Mouse (Mus musculus) limb, embryonic 11.5 days (tissue): ENCODE measurements at regions not wholly inside any gene's neighbourhood (a gene's known extent, or its start where the extent isn't known, plus 50 kb on each side); places are given as distances from the start of the nearest gene placed in this dataset.

Source experiments
- ATAC-seq: fragments of 200-750 bp; cut with Nextera tagmentation; 2 replicates; pipeline ENCODE4 v1.8.0; 2017; ENCODE audit warnings: low read depth; ENCODE audit not compliant: insufficient number of reproducible peaks, low FRiP score, low TSS enrichment
- DNase-seq: peaks from one replicate; pipeline ENCODE4 v3.0.0-alpha.2; 2015; ENCODE audit warnings: low spot score
- H3K27ac ChIP-seq: fragments of 300-500 bp; sonication (generic); replicated peaks from 2 replicates; pipeline ENCODE4 v1.5.1; 2014; ENCODE audit warnings: low read depth, mild to moderate bottlenecking, low read length
- H3K27me3 ChIP-seq: fragments of 300-500 bp; sonication (generic); 2 replicates; pipeline ENCODE4 v1.6.1; 2014; ENCODE audit warnings: mild to moderate bottlenecking, low read length, mixed read lengths; ENCODE audit not compliant: control insufficient read depth, insufficient read depth
- H3K36me3 ChIP-seq: fragments of 300-500 bp; sonication (generic); 2 replicates; pipeline ENCODE4 v1.6.1; 2014; ENCODE audit warnings: mild to moderate bottlenecking, low read length, moderate library complexity, mixed read lengths; ENCODE audit not compliant: control insufficient read depth, insufficient read depth
- H3K4me1 ChIP-seq: fragments of 300-500 bp; sonication (generic); 2 replicates; pipeline ENCODE4 v1.6.1; 2014; ENCODE audit warnings: low read length, mixed read lengths; ENCODE audit not compliant: control insufficient read depth, insufficient read depth
- H3K4me2 ChIP-seq: fragments of 300-500 bp; sonication (generic); 2 replicates; pipeline ENCODE4 v1.6.1; 2014; ENCODE audit warnings: low read depth, mild to moderate bottlenecking, moderate library complexity; ENCODE audit not compliant: severe bottlenecking
- H3K4me3 ChIP-seq: fragments of 300-500 bp; sonication (generic); 2 replicates; pipeline ENCODE4 v1.5.1; 2014; ENCODE audit warnings: low read depth, low read length
- H3K9ac ChIP-seq: fragments of 300-500 bp; sonication (generic); 2 replicates; pipeline ENCODE4 v1.6.1; 2014; ENCODE audit warnings: mild to moderate bottlenecking, low read length
- H3K9me3 ChIP-seq: fragments of 300-500 bp; sonication (generic); 2 replicates; pipeline ENCODE4 v1.6.1; 2016; ENCODE audit warnings: low read length; ENCODE audit not compliant: control insufficient read depth
- WGBS: fragments of 180-500 bp; shearing (Covaris S2); extraction: QIAGEN DNeasy Blood & Tissue Kit; methylation state at CpG from one replicate; pipeline ENCODE4 v1.1.7; 2014; 5-methylcytosine and 5-hydroxymethylcytosine counted together

- Histone ChIP-seq H3K4me3 (no peak overlapping the region), H3K9me3 (no peaks in the 10 kb centered on the region), H3K27me3 (no peaks in the 10 kb centered on the region), H3K9ac (no peak overlapping the region), H3K27ac (no peak overlapping the region), H3K36me3 (no peaks in the 10 kb centered on the region), H3K4me2 (no peak overlapping the region), H3K4me1 (no peaks in the 10 kb centered on the region)
- WGBS = 86% methylated on average over 3 of the region's 3 CpGs
- DNase-seq (no peak), ATAC-seq (no peak)
Observed at GRCm38 (mm10) chr7:123589099-123589498, 88.8 kb upstream of the Zkscan2 start.

- ATAC-seq (no peak), DNase-seq (no peak)
- Histone ChIP-seq H3K27ac (no peak overlapping the region), H3K27me3 (no peaks in the 10 kb centered on the region), H3K9ac (no peak overlapping the region), H3K4me3 (no peak overlapping the region), H3K4me2 (no peak overlapping the region), H3K4me1 (no peaks in the 10 kb centered on the region), H3K9me3 (no peaks in the 10 kb centered on the region), H3K36me3 (no peaks in the 10 kb centered on the region)
- 57% methylated on average over 3 of the region's 3 CpGs for WGBS
Observed at GRCm38 (mm10) chr7:123573721-123574120, 73.5 kb upstream of the Zkscan2 start.

GRCm38 (mm10) chr7:123572376-123572990, 72.2 kb upstream of the Zkscan2 start:
- peak; percentile 75 for DNase-seq
- ATAC-seq = peak; percentile 77; the same call in 1 of the 2 replicates
- Histone ChIP-seq H3K27me3 (no peaks in the 10 kb centered on the region), H3K9me3 (no peaks in the 10 kb centered on the region), H3K36me3 (no peaks in the 10 kb centered on the region), H3K27ac (no peak overlapping the region), H3K4me1 (no peaks in the 10 kb centered on the region), H3K4me3 (no peak overlapping the region), H3K4me2 (no peak overlapping the region), H3K9ac (no peak overlapping the region)
- 6% methylated on average over 4 of the region's 4 CpGs for WGBS

- DNase-seq (no peak), ATAC-seq (no peak)
- Histone ChIP-seq H3K27me3 (no peaks in the 10 kb centered on the region), H3K9ac (no peak overlapping the region), H3K27ac (no peak overlapping the region), H3K9me3 (no peaks in the 10 kb centered on the region), H3K4me3 (no peak overlapping the region), H3K4me1 (no peaks in the 10 kb centered on the region), H3K36me3 (no peaks in the 10 kb centered on the region), H3K4me2 (no peak overlapping the region)
- 53% methylated on average over 1 of the region's 1 CpGs for WGBS
Observed at GRCm38 (mm10) chr7:123566264-123566663, 66.0 kb upstream of the Zkscan2 start.

GRCm38 (mm10) chr7:123559544-123559943, 59.3 kb upstream of the Zkscan2 start:
- no peak for DNase-seq
- no peaks in the 10 kb centered on the region for H3K27me3 ChIP-seq

More at GRCm38 (mm10) chr7:123559544-123559943, 59.3 kb upstream of the Zkscan2 start:
- H3K27ac ChIP-seq = no peak overlapping the region
- no peaks in the 10 kb centered on the region for H3K9me3 ChIP-seq
- H3K4me3 ChIP-seq = no peak overlapping the region
- no peaks in the 10 kb centered on the region for H3K36me3 ChIP-seq
- H3K4me2 ChIP-seq = no peak overlapping the region
- H3K4me1 ChIP-seq = no peaks in the 10 kb centered on the region
- ATAC-seq = no peak
- no peak overlapping the region for H3K9ac ChIP-seq
- WGBS = 84% methylated on average over 7 of the region's 7 CpGs
